Mouse (Mus musculus): Measurements from ENCODE around the gene Glt8d2. TPM values are rescaled to one million over a fixed set of nuclear protein-coding genes. Genes with fewer than 3 reads are reported as not detected.

Glt8d2 gene
- under 1 TPM; 0.55 to 0.70 TPM for total RNA-seq (2023)

DNA sequence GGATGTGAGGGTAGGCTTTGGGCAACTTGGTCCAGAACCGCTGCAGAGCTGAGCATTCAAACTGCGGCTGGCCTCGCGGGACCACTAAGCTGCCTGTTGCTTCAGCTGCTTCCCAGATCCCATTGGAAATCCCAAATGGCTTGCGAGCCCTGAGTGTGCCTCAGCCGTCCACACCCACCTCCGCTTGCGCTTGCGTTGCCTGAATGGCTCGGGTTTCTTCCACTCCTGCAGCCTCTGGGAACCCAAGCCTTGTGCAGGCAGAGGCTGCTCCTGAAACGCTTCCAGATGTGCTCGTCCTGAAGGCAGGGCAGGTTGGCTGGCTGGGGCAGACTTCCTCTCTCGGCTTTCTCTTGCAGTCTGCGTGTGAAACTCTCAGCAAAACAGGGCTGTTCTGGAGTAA lies at the start of gene Glt8d2:
Gene Glt8d2 (minus strand): TSS at position 157 of the 400 bp plus-strand sequence.

DNA sequence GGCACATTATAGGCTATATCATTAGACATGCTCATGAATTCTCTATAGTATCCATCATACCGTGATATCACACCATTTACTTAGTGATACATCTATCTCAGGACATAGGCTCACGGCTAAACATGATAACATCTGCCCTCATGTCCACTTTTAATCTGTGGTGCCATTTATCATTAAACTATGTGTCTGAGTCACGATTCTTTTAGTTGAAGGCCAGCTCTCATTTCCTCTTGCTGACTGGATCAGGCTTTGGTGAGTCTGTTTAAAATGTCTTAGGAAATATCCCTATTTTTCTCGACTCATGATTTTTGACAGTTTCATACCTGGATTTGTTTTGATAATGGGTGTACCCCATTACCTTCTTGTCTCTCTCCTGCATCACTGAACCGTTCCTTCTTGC lies 5.5 kb upstream of the Glt8d2 start, which contains the start of gene Hcfc2:
Gene Hcfc2 (plus strand): TSS at position 205 of the 400 bp plus-strand sequence.

DNA sequence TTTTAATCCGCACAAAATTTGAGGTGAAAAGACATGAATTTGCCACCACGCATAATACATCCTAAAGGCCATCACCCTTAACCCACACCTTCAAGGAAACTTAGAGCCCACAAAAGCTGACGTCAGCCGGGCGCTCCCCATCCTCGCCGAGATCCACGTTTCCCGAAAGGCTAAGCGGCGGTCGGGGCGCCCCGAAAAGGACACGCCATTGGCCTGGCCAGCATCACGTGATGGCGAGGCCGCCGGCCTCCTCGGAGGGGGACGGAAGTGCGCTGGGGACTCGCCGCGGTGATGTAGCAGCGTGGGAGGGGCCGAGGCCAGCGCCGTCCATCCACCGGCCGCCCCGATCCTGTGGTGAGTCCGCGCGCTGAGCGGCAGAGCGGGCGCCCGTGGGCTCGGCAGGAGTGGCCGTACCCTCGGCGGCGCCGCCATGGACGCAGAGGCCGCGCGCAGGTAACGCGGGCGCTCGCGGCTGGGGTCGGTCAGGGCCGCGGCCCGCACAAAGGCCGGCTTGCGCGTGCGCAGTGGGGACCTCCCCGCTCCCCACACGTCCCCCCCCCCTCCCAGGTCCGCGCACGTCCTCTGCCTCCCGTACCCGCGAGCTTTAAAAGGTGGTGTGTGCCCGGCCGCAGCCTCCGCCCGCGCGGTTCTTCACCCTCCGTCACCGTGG lies 60.7 kb downstream of the Glt8d2 start, which contains the start of gene Tdg:
Gene Tdg (plus strand): TSS at position 243 of the 670 bp plus-strand sequence.

DNA sequence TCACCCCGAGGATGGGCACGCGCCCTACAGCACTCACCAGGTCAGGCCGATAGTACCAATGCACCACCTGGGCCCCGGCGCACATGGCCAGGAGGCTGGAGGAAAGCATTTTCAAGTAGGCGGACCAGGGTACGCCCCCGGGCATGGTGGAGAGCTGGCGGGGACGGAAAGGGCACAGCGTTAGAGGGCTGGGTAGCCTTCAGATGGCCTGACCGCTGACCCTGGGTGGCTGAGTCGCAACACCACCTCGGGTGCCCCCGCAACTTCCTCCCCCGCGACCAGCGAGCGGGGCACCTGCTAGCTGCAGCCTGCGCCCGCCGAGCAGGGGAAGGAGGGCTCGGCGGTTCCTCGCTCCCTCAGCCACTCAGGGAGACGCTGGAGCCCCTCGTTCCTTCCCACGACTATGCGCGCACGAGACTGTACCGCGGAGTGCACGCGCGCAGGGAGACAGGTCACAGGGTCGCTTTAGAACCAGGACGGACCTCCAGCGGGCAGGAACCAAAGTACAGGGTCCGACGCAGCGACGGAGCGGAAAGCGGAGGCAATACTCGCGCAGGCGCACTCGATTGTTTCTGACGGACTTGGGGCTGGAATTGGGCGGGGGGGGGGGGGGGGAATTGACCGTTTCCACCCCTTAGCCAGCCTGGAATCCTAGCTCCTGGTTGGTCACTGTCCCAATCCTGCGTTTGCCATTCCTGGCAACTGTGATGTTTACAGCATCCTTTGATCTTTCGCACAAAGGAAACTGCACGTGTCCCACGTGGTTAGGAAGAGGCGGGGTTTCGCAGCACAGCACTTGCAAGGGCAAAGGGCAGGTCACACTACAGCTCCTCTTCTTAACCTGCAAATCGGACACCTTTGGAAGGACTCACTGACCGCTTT lies 67.5 kb downstream of the Glt8d2 start, which contains the start of gene 1190007I07Rik:
Gene 1190007I07Rik (minus strand): TSS at position 558 of the 882 bp plus-strand sequence.

Other genes with a start within 250 kb of the Glt8d2 start
- not detected for gene Gm1553, start 198.0 kb downstream of the Glt8d2 start, total RNA-seq (2023)
- gene 1190007I07Rik, start 67.4 kb downstream of the Glt8d2 start, total RNA-seq (2023) = 1 to 10 TPM; 6.4 to 7.3 TPM
- gene Tdg, start 60.8 kb downstream of the Glt8d2 start, total RNA-seq (2023) = 10 to 100 TPM; 30.1 to 30.9 TPM
- 10 to 100 TPM; 22.0 to 28.0 TPM for gene Hcfc2, start 5.5 kb upstream of the Glt8d2 start, total RNA-seq (2023)
- gene Nfyb, start 73.5 kb upstream of the Glt8d2 start, total RNA-seq (2023) = 10 to 100 TPM; 25.7 to 28.5 TPM
- 10 to 100 TPM; 46.2 TPM for gene Txnrd1, start 143.3 kb upstream of the Glt8d2 start, total RNA-seq (2023)
- 10 to 100 TPM in 1 of 2 experiments, 1 to 10 TPM in 1; 8.5 to 10.7 TPM for gene Eid3, start 176.0 kb upstream of the Glt8d2 start, total RNA-seq (2023)